Mouse (Mus musculus): Measurements from ENCODE around the gene Gabbr1. TPM values are rescaled to one million over a fixed set of nuclear protein-coding genes. Genes with fewer than 3 reads are reported as not detected.

The Gabbr1 gene
- polyA plus RNA-seq (2011; ENCODE audit: insufficient read length, low read depth, missing spikeins) = 49.1 and 56.8 TPM in 2 replicates

DNA sequence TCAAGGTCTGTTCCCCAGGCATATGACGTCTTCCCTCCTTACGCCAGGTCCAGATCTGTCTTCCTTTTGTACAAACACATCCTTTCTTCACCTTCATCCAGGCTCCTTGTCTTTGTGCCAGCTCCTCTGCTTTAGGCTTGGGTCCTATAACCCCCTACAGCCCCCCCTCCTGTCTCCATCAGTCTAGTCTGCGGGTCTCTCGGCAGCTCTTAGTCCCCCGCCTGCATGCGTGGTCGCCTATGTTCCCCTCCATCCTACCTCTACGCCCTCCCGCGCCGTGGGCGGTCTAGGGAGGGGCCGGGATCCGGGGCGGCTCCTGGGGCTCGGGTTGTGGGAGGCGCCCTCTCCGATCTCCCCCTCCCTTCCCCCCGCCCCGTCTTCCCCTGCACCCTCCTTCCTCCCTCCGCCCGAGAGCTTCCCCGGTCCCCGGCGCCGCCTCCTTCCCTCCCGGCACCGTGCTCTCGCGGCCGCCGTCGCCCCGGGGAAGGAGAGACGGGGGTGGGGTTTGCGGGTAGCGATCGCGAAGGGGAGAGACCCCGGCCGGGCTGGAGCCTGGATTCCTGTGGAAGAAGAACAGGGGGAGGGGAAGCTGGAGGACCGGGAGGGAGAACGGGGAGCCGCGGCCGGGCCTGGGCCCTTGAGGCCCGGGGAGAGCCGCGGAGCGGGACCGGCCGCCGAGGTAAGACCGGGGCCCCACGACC, at the start of gene Gabbr1:
TSS of gene Gabbr1 (plus strand) at position 356 of the 701 bp plus-strand sequence.
- Histone ChIP-seq H3K4me1 (ENCODE audit: control insufficient read depth, insufficient read depth, low read length) (peaks cover 2% of the 10 kb centered on the region), H3K27ac (ENCODE audit: insufficient read depth, low read length) (peak within 1 kb of the TSS; percentile 35), H3K4me3 (ENCODE audit: insufficient read depth, low read length) (peak within 1 kb of the TSS; percentile 81)
- TF ChIP-seq POLR2A (IDR thresholded peaks at IDR 0.05; ENCODE audit: low read depth, low read length) (peak; percentile 64), CTCF (IDR thresholded peaks at IDR 0.05; ENCODE audit: borderline replicate concordance, insufficient read depth, low read length) (no peak)

- TF ChIP-seq CTCF (IDR thresholded peaks at IDR 0.05; ENCODE audit: borderline replicate concordance, insufficient read depth, low read length) (peak; percentile 79; the same call in 1 of the 2 replicates), POLR2A (IDR thresholded peaks at IDR 0.05; ENCODE audit: low read depth, low read length) (no peak)
- Histone ChIP-seq H3K27ac (ENCODE audit: insufficient read depth, low read length) (no peak overlapping the region), H3K4me3 (ENCODE audit: insufficient read depth, low read length) (no peak overlapping the region), H3K4me1 (ENCODE audit: control insufficient read depth, insufficient read depth, low read length) (peaks cover 3% of the 10 kb centered on the region; the same call in 1 of the 2 replicates)
These were observed 48.6 kb upstream of the Gabbr1 start for GRCm38 (mm10) chr17:36997033-36997735.

DNA sequence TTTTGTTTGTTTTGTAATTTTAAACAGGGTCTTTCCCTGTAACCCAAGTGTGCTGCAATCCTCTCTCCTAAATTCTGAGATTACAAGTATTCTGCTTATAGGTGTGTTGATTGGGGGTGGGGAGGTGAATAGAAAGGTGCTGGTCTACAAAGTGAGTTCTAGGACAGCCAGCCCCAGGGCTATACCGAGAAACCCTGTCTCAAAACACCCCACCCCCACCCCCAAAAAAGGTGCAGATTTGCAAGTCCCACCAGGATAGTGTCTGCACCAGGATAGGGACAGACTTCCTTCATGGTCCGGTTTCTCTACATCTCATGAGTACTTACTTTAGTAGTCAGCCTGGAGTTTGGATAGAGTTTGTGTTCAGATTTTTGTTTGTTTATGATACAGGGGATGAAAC, 47.3 kb upstream of the Gabbr1 start:
- no peak for TF ChIP-seq POLR2A (IDR thresholded peaks at IDR 0.05; ENCODE audit: low read depth, low read length)
- no peak for TF ChIP-seq CTCF (IDR thresholded peaks at IDR 0.05; ENCODE audit: borderline replicate concordance, insufficient read depth, low read length)
- Histone ChIP-seq H3K4me1 (ENCODE audit: control insufficient read depth, insufficient read depth, low read length) (peaks cover 3% of the 10 kb centered on the region; the same call in 1 of the 2 replicates), H3K27ac (ENCODE audit: insufficient read depth, low read length) (no peak overlapping the region), H3K4me3 (ENCODE audit: insufficient read depth, low read length) (no peak overlapping the region)

GRCm38 (mm10) chr17:37000863-37001262, 44.9 kb upstream of the Gabbr1 start, which contains the start of gene Zfp57:
TSS of gene Zfp57 (plus strand) at chr17:37001163.
- Histone ChIP-seq H3K4me1 (ENCODE audit: control insufficient read depth, insufficient read depth, low read length) (peaks cover 5% of the 10 kb centered on the region; the same call in 1 of the 2 replicates), H3K27ac (ENCODE audit: insufficient read depth, low read length) (0 out of 2 replicates have a peak within 1 kb of the TSS, but pooled peaks have one; percentile 10), H3K4me3 (ENCODE audit: insufficient read depth, low read length) (no peak within 1 kb of the TSS)
- no peak for TF ChIP-seq POLR2A (IDR thresholded peaks at IDR 0.05; ENCODE audit: low read depth, low read length)
- no peak for TF ChIP-seq CTCF (IDR thresholded peaks at IDR 0.05; ENCODE audit: borderline replicate concordance, insufficient read depth, low read length)

DNA sequence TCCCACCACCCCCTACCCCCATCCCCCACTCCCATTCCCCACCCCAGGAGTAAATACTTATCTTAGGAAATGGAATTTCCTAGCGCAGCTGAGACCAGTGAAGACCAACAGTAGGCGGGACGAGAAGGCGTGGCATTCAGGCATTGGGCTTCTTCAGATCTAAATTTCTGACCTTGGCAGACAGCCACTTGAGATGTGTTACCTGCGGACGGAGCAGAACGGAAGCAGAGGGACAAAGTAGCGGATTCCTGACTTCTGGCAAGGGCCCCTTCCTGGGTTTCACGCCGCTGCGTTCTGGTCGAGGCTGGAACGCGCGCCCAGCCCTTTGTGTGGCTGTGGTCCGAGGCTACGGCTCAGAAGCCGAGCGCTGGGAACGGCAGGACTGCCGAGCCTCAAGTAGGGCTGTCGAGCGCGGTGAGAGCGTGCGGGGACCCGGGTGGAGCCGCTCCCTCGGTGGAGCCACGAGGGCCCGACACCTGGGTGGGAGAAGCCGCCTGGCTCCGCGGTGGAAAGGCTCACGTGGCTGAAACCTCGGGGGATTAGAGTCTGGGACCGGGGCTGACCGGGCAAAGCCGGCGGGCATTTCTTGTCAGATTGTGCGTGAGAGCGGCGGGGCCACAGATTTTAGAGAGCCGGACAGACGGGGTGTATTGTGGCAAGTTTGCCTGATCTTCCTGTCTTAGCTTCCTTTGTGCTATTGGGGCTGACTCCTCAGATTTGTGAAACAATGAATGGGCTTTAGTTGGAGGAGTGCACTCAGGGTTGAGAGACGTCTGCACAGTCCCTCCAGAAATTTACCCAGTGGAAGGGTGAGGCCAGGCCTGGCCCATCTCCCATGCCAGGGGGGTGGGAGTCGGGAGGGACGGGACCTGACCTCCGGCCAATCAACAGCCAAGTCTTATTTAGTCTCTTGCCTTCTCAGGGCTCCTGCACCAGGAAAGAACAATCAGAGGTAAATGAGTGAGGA, 43.1 kb upstream of the Gabbr1 start:
- Histone ChIP-seq H3K4me1 (ENCODE audit: control insufficient read depth, insufficient read depth, low read length) (peaks cover 2% of the 10 kb centered on the region; the same call in 1 of the 2 replicates), H3K4me3 (ENCODE audit: insufficient read depth, low read length) (peak overlapping the region; percentile 66), H3K27ac (ENCODE audit: insufficient read depth, low read length) (peak overlapping the region; percentile 56)
- TF ChIP-seq POLR2A (IDR thresholded peaks at IDR 0.05; ENCODE audit: low read depth, low read length) = peak; percentile 81
- TF ChIP-seq CTCF (IDR thresholded peaks at IDR 0.05; ENCODE audit: borderline replicate concordance, insufficient read depth, low read length) = no peak

DNA sequence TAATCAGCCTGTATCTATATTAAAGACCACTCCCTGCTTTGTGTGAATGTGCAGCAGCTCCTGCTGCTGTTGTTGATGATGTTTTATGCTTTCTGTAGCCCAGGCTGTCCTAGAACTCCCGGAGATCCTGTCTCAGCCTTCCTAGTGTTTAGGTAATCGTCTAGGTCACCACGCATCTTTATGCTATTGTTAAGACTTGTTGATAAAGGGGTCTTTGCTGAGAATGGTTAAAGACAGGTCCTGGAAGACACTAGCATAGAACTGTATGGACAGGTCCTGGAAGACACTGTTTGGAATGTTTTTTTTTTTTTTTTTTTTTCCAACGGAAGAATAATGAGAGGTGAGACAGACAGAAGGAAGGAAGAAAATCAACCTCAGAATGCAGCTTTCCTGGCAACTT, 42.4 kb upstream of the Gabbr1 start:
- Histone ChIP-seq H3K4me1 (ENCODE audit: control insufficient read depth, insufficient read depth, low read length) (peaks cover 2% of the 10 kb centered on the region; the same call in 1 of the 2 replicates), H3K4me3 (ENCODE audit: insufficient read depth, low read length) (peak overlapping the region; percentile 66), H3K27ac (ENCODE audit: insufficient read depth, low read length) (no peak overlapping the region)
- TF ChIP-seq CTCF (IDR thresholded peaks at IDR 0.05; ENCODE audit: borderline replicate concordance, insufficient read depth, low read length) (no peak), POLR2A (IDR thresholded peaks at IDR 0.05; ENCODE audit: low read depth, low read length) (no peak)

- H3K4me1 ChIP-seq (ENCODE audit: control insufficient read depth, insufficient read depth, low read length) = peaks cover 2% of the 10 kb centered on the region; the same call in 1 of the 2 replicates
- no peak for TF ChIP-seq POLR2A (IDR thresholded peaks at IDR 0.05; ENCODE audit: low read depth, low read length)
- TF ChIP-seq CTCF (IDR thresholded peaks at IDR 0.05; ENCODE audit: borderline replicate concordance, insufficient read depth, low read length) = no peak
- no peak overlapping the region for H3K4me3 ChIP-seq (ENCODE audit: insufficient read depth, low read length)
- H3K27ac ChIP-seq (ENCODE audit: insufficient read depth, low read length) = no peak overlapping the region
These were observed 37.6 kb upstream of the Gabbr1 start for GRCm38 (mm10) chr17:37008161-37008560.

DNA sequence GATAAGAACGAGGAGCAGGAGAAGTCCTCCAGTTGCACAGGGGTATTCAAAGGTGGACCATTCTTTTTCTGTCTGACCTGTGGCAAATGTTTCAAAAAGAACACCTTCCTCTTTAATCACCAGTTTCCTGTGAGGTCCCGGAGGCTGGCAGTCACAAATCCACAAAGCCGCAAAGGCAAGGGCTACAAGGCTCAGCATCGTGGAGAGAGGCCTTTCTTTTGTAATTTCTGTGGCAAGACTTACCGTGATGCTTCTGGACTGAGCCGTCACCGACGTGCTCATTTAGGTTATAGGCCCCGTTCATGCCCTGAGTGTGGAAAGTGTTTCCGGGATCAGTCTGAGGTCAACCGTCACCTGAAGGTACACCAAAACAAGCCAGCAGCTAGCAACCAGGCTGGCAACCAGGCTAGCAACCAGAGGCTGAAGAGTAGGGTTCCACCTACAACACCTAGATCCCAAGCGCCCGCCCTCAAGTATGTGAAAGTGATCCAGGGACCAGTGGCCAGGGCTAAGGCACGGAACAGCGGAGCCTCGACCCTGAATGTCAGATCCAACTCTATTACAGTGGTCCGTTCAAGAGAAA, 36.2 kb upstream of the Gabbr1 start:
- TF ChIP-seq POLR2A (IDR thresholded peaks at IDR 0.05; ENCODE audit: low read depth, low read length) = no peak
- no peak for TF ChIP-seq CTCF (IDR thresholded peaks at IDR 0.05; ENCODE audit: borderline replicate concordance, insufficient read depth, low read length)
- H3K4me3 ChIP-seq (ENCODE audit: insufficient read depth, low read length) = no peak overlapping the region
- H3K4me1 ChIP-seq (ENCODE audit: control insufficient read depth, insufficient read depth, low read length) = no peaks in the 10 kb centered on the region
- no peak overlapping the region for H3K27ac ChIP-seq (ENCODE audit: insufficient read depth, low read length)

GRCm38 (mm10) chr17:37011719-37012118, 34.0 kb upstream of the Gabbr1 start:
- no peak overlapping the region for H3K4me3 ChIP-seq (ENCODE audit: insufficient read depth, low read length)
- H3K27ac ChIP-seq (ENCODE audit: insufficient read depth, low read length) = no peak overlapping the region
- no peak for TF ChIP-seq POLR2A (IDR thresholded peaks at IDR 0.05; ENCODE audit: low read depth, low read length)
- no peak for TF ChIP-seq CTCF (IDR thresholded peaks at IDR 0.05; ENCODE audit: borderline replicate concordance, insufficient read depth, low read length)
- no peaks in the 10 kb centered on the region for H3K4me1 ChIP-seq (ENCODE audit: control insufficient read depth, insufficient read depth, low read length)
